Mouse (Mus musculus): Measurements from ENCODE around the gene Hist1h4f.
"Not testable (repeated sequence)": the region's sequence is repeated elsewhere in the genome, so short reads cannot be mapped to it uniquely, and the experiment has no call there.

Gene Hist1h4f

DNA sequence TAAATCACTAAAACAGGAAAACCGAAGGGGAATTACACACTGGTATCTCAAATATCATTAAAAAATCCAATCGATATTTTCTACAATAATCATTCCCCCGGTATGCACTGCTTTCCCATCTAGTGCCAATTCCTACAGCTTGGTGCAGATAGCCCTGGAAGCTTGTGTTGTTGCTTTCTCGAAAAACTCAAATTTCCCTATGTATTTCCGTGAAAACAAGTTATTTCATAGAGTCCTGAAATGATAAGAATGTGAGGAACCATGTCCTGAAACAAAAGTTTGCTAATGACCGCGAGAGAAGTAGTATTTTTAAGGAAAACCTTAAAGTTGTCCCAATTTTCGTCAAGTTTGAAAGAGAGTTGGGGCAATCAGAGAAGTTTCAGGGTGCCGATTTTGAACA lies 2.9 kb upstream of the Hist1h4f start:
- no peak for DNase-seq

- DNase-seq, result no peak
Measured at GRCm38 (mm10) chr13:23552962-23553361, 1.5 kb upstream of the Hist1h4f start, which contains the start of gene Hist1h1d. TSS of gene Hist1h1d (plus strand) at chr13:23553262.

GRCm38 (mm10) chr13:23551931-23552914 lies 775 bp upstream of the Hist1h4f start:
- no peak for DNase-seq

DNA sequence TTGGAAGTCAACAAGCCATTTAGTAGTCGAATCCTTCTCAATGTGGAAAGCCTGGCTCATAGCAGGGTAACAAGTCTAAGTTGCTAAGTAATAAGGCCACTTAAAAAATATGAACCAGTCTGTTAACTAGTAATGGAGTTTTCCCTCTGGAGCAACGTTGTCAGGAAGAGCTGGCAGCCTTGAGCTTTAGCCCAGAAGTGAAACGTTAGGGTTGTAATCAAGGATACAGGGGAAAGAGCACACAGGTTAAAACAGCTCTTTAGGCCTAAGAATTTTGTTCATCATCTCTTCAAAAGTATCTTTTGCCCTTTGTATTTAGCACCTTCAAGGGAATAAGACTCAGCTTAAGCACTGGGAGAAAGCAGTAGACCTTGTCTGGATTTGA lies 695 bp downstream of the Hist1h4f start:
- DNase-seq, result no peak

DNA sequence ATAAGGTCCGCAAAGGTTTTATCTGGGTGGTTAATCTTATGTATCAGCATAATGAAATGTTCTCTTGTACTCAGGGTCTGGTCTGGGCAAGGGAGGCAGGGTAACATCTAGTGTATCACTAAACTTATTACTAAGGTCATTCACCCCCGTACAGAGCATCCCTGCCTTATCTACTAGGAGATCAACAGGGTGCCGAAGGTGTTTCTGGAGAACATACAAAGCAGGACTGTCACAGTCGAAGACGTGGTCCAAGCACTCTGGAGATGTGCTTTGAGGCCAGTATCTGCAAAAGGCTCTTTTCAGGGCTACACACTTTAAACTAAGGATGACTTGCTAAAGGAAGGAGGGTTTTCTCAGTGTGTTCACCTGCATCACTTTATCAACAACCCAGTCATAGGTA lies 4.8 kb downstream of the Hist1h4f start:
- DNase-seq, result no peak

DNA sequence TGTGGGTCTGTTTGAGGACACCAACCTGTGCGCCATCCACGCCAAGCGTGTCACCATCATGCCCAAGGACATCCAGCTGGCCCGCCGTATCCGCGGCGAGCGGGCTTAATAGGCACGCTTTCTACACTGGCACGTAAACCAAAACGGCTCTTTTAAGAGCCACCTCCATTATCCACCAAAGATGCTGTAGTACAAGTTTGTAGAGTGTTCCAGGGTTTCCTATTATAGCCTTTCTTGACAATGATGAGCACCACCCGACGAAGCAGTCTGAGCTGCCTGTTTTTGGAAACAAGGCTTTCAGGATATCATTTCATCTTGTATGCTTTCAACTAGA lies 6.7 kb downstream of the Hist1h4f start:
- DNase-seq, result not testable (repeated sequence)

GRCm38 (mm10) chr13:23543965-23544786 lies 7.3 kb downstream of the Hist1h4f start, which contains the start of gene Hist1h3f:
TSS of gene Hist1h3f (plus strand) at chr13:23544052.
- DNase-seq, result peak; percentile 81

- DNase-seq, result peak; percentile 43
Measured at GRCm38 (mm10) chr13:23542999-23543607, 8.3 kb downstream of the Hist1h4f start, which contains the start of gene Hist1h2bh. TSS of gene Hist1h2bh (minus strand) at chr13:23543392.

DNA sequence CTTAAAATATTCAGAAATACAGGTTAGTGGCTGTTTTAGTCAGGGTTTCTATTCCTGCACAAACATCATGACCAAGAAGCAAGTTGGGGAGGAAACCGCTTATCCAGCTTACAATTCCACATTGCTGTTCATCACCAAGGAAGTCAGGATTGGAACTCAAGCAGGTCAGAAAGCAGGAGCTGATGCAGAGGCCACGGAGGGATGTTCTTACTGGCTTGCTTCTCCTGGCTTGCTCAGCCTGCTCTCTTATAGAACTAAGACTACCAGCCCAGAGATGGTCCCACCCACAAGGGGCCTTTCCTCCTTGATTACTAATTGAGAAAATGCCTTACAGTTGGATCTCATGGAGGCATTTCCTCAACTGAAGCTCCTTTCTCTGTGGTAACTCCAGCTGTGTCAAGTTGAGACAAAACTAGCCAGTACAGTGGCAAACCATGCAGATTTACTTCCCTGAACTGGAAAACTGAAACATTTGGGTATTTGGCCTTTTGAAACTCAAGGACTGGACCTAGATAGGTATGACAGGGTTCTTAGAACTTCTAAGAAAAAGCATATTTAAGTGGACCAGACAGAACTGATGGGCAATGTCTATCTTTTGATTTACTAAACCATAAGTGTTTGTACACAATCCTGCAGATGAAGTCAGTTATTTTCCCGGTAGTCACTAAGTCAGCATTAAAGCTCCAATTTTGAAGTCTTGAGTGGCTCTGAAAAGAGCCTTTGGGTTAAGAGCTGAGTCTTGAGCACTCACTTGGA lies 9.0 kb downstream of the Hist1h4f start:
- not testable (repeated sequence) for DNase-seq

GRCm38 (mm10) chr13:23541497-23541896 lies 10.0 kb downstream of the Hist1h4f start:
- no peak for DNase-seq

GRCm38 (mm10) chr13:23539821-23540220 lies 11.6 kb downstream of the Hist1h4f start:
- DNase-seq, result not testable (repeated sequence)

- no peak for DNase-seq
Measured at GRCm38 (mm10) chr13:23538249-23538648, 13.2 kb downstream of the Hist1h4f start.

DNA sequence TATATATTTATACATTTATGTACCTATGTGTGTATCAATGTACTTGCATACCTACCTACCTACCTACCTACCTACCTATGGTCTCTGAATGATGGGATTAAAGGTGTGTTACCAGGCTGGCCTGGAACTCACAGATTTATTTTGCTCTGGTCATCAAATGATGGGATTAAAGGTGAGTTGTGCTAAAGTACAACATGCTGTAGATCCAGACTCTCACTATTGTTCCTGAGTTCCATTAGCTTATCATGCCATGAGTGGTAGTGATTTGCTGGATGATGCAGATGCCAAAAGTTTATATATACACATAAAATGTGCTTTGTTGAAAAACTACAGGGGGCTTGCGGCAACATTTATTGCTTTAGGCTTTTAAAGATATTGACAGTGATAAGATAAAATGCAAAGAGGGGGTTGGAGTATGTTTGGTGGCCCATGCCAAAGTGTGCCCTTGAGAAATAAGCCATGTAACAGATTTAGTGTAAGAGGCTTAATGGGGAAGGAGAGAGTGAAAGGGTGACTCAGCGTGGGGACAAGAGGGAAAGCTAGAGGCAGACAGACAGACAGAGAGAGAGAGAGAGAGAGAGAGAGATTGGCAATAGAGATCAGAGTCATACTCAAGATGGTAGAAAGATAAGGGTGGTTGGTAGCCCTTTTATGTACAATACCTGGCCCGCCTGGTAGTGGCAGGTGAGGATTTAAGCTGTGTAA lies 14.3 kb downstream of the Hist1h4f start:
- DNase-seq, result no peak

GRCm38 (mm10) chr13:23536076-23536822 lies 15.2 kb downstream of the Hist1h4f start:
- DNase-seq, result no peak

DNA sequence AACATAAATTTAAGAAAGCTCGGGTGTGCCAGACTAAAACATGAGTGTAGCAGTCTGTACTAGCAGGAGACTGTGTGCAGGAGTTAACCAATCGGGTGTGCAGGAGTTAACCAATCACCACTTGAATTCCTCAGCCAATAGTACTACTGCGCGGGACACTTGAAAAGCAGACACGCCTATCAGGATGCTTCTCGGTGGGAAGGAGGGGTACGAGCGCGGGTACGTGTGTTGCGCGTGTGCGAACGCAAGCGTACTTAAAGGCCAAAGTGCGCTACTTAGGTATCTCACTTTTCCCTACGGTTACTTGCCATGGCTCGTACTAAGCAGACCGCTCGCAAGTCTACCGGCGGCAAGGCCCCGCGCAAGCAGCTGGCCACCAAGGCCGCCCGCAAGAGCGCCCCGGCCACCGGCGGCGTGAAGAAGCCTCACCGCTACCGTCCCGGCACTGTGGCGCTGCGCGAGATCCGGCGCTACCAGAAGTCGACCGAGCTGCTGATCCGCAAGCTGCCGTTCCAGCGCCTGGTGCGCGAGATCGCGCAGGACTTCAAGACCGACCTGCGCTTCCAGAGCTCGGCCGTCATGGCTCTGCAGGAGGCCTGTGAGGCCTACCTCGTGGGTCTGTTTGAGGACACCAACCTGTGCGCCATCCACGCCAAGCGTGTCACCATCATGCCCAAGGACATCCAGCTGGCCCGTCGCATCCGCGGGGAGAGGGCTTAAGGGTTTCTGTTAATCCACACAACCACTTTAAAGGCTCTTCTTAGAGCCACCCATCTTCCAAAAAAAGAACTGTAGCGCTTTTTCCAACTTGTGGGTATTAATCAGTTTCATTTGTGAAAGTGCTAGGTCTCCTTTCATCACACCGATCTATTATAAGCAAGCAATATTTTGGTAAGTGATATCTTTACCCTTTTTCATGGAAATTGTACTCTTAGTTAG lies 16.0 kb downstream of the Hist1h4f start, which contains the start of gene Hist1h3g:
Gene Hist1h3g (plus strand): TSS at position 286 of the 939 bp plus-strand sequence.
- DNase-seq, result peak; percentile 78

- DNase-seq, result no peak
Measured at GRCm38 (mm10) chr13:23534368-23535131, 16.9 kb downstream of the Hist1h4f start.

DNA sequence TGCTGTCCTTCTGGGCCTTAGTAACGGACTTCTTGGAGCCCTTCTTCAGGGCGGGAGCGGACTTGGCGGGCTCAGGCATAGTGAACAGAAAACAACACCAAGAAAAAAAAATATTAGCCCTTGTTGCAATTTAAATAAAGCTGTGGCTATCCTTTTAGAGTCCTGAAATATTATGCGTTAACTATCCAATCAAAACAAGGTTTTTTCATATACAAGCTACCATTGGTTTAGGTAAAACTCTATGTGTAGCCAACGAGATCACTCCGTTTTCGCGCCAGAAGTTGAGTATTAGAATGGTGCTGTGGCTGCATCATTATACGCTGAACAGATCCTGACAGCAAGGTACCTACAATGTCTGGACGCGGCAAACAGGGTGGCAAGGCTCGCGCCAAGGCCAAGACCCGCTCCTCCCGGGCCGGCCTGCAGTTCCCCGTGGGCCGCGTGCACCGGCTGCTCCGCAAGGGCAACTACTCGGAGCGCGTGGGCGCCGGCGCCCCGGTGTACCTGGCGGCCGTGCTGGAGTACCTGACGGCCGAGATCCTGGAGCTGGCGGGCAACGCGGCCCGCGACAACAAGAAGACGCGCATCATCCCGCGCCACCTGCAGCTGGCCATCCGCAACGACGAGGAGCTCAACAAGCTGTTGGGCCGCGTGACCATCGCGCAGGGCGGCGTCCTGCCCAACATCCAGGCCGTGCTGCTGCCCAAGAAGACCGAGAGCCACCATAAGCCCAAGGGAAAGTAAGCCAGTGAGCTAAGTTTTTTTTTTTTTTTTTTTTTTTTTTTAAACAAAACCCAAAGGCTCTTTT lies 17.7 kb downstream of the Hist1h4f start, which contains the start of gene Hist1h2af:
Gene Hist1h2af (plus strand): TSS at position 347 of the 808 bp plus-strand sequence.
- DNase-seq, result peak; percentile 61

Measured in cerebellum, adult 8-10 months (tissue).